Mouse (Mus musculus): ENCODE measurements around the gene Ccdc116. TPM values are rescaled to one million over a fixed set of nuclear protein-coding genes. Genes with fewer than 3 reads are reported as not detected.
"Not testable (repeated sequence)": the region's sequence is repeated elsewhere in the genome, so short reads cannot be mapped to it uniquely, and the experiment has no call there.

Ccdc116 gene
- total RNA-seq (2014; fragmentation: Nextera tagmentation) (3.7 and 7.8 TPM in 2 replicates), total RNA-seq (2017) (1.0 and 3.0 TPM in 2 replicates)

- peak; percentile 81 for ATAC-seq (replicated peaks; ENCODE audit: poor library complexity, severe bottlenecking)
Measured at GRCm38 (mm10) chr16:17146772-17147235, at the start of gene Ccdc116. Ccdc116 (minus strand) TSS chr16:17147229.

GRCm38 (mm10) chr16:17193823-17194222, 46.8 kb upstream of the Ccdc116 start:
- no peak for ATAC-seq (replicated peaks; ENCODE audit: poor library complexity, severe bottlenecking)

- no peak for ATAC-seq (replicated peaks; ENCODE audit: poor library complexity, severe bottlenecking)
Measured at GRCm38 (mm10) chr16:17185475-17185874, 38.4 kb upstream of the Ccdc116 start.

GRCm38 (mm10) chr16:17183003-17183402, 36.0 kb upstream of the Ccdc116 start:
- no peak for ATAC-seq (replicated peaks; ENCODE audit: poor library complexity, severe bottlenecking)

GRCm38 (mm10) chr16:17182136-17182535, 35.1 kb upstream of the Ccdc116 start:
- ATAC-seq (replicated peaks; ENCODE audit: poor library complexity, severe bottlenecking), result peak; percentile 75

GRCm38 (mm10) chr16:17181382-17181781, 34.4 kb upstream of the Ccdc116 start:
- ATAC-seq (replicated peaks; ENCODE audit: poor library complexity, severe bottlenecking), result peak; percentile 85

GRCm38 (mm10) chr16:17179706-17180105, 32.7 kb upstream of the Ccdc116 start:
- ATAC-seq (replicated peaks; ENCODE audit: poor library complexity, severe bottlenecking), result no peak

GRCm38 (mm10) chr16:17177623-17178170, 30.7 kb upstream of the Ccdc116 start:
- peak; percentile 43 for ATAC-seq (replicated peaks; ENCODE audit: poor library complexity, severe bottlenecking)

GRCm38 (mm10) chr16:17175765-17176164, 28.7 kb upstream of the Ccdc116 start:
- no peak for ATAC-seq (replicated peaks; ENCODE audit: poor library complexity, severe bottlenecking)

- ATAC-seq (replicated peaks; ENCODE audit: poor library complexity, severe bottlenecking), result no peak
Measured at GRCm38 (mm10) chr16:17168049-17168448, 21.0 kb upstream of the Ccdc116 start.

- ATAC-seq (replicated peaks; ENCODE audit: poor library complexity, severe bottlenecking), result no peak
Measured at GRCm38 (mm10) chr16:17167179-17167578, 20.1 kb upstream of the Ccdc116 start.

- ATAC-seq (replicated peaks; ENCODE audit: poor library complexity, severe bottlenecking), result not testable (repeated sequence)
Measured at GRCm38 (mm10) chr16:17165478-17165877, 18.4 kb upstream of the Ccdc116 start.

- ATAC-seq (replicated peaks; ENCODE audit: poor library complexity, severe bottlenecking), result no peak
Measured at GRCm38 (mm10) chr16:17154346-17154745, 7.3 kb upstream of the Ccdc116 start.

- ATAC-seq (replicated peaks; ENCODE audit: poor library complexity, severe bottlenecking), result no peak
Measured at GRCm38 (mm10) chr16:17151874-17152273, 4.8 kb upstream of the Ccdc116 start.

GRCm38 (mm10) chr16:17150520-17151258, 3.7 kb upstream of the Ccdc116 start:
- no peak for ATAC-seq (replicated peaks; ENCODE audit: poor library complexity, severe bottlenecking)

GRCm38 (mm10) chr16:17148084-17148483, 1.1 kb upstream of the Ccdc116 start:
- peak; percentile 57 for ATAC-seq (replicated peaks; ENCODE audit: poor library complexity, severe bottlenecking)

- ATAC-seq (replicated peaks; ENCODE audit: poor library complexity, severe bottlenecking), result peak; percentile 22
Measured at GRCm38 (mm10) chr16:17147391-17147929, 431 bp upstream of the Ccdc116 start.

- ATAC-seq (replicated peaks; ENCODE audit: poor library complexity, severe bottlenecking), result peak; percentile 48
Measured at GRCm38 (mm10) chr16:17144339-17144738, 2.7 kb downstream of the Ccdc116 start, which contains the start of gene Ydjc. Ydjc (plus strand) TSS chr16:17144621.

- no peak for ATAC-seq (replicated peaks; ENCODE audit: poor library complexity, severe bottlenecking)
Measured at GRCm38 (mm10) chr16:17137355-17137754, 9.7 kb downstream of the Ccdc116 start.

GRCm38 (mm10) chr16:17132906-17133200, 14.2 kb downstream of the Ccdc116 start:
- ATAC-seq (replicated peaks; ENCODE audit: poor library complexity, severe bottlenecking), result no peak

GRCm38 (mm10) chr16:17132089-17132905, 14.7 kb downstream of the Ccdc116 start, which contains the start of gene Sdf2l1:
Sdf2l1 (minus strand) TSS chr16:17132383.
- peak; percentile 91 for ATAC-seq (replicated peaks; ENCODE audit: poor library complexity, severe bottlenecking)

Data from granulocyte monocyte progenitor cell, adult 5-6 weeks (primary cell).